24 mouse cellular contexts compared by ENCODE assay signal in genomic region chr12:89333486-89333885, GRCm38 (mm10).
"Had no signal": no experiment of that assay in that cellular context is flagged by ENCODE, and none has a peak within 500 bp of the region (broad histone marks: within the 10 kb centered on the region; RNA-seq: fewer than 3 reads in every experiment).

No protein-coding gene starts in this region.

- H3K4me3 ChIP-seq: gastrocnemius, adult 2 months; heart, embryonic 10.5 days; heart, embryonic 12.5 days; hindbrain, embryonic 10.5 days; hindbrain, embryonic 12.5 days; intestine, embryonic 15.5 days; limb, embryonic 10.5 days; limb, embryonic 12.5 days; liver, embryonic 13.5 days had no signal

- H3K27ac ChIP-seq: gastrocnemius, adult 2 months; heart, embryonic 10.5 days; hindbrain, embryonic 10.5 days; hindbrain, embryonic 12.5 days; hindbrain, embryonic 14.5 days; intestine, embryonic 15.5 days; limb, embryonic 10.5 days; limb, embryonic 12.5 days; liver, embryonic 13.5 days had no signal

- ATAC-seq: hindbrain, embryonic 16.5 days; inflammation-experienced regulatory T-cells, adult 6 months; intestine, embryonic 15.5 days; intestine, postnatal 0 days had no signal

- DNase-seq: gastrocnemius, adult 2 months; gastrocnemius, postnatal 10 days; gastrocnemius, postnatal 25 days; heart, adult 18-20 months; heart, postnatal 10 days; heart, postnatal 4 days; kidney, adult 18-20 months; kidney, adult 8-10 months; kidney, postnatal 10 days; kidney, postnatal 25 days; kidney, postnatal 4 days; liver; liver, embryonic 13.5 days had no signal
